9 mouse cellular contexts compared by ENCODE assay signal in the genomic region with DNA sequence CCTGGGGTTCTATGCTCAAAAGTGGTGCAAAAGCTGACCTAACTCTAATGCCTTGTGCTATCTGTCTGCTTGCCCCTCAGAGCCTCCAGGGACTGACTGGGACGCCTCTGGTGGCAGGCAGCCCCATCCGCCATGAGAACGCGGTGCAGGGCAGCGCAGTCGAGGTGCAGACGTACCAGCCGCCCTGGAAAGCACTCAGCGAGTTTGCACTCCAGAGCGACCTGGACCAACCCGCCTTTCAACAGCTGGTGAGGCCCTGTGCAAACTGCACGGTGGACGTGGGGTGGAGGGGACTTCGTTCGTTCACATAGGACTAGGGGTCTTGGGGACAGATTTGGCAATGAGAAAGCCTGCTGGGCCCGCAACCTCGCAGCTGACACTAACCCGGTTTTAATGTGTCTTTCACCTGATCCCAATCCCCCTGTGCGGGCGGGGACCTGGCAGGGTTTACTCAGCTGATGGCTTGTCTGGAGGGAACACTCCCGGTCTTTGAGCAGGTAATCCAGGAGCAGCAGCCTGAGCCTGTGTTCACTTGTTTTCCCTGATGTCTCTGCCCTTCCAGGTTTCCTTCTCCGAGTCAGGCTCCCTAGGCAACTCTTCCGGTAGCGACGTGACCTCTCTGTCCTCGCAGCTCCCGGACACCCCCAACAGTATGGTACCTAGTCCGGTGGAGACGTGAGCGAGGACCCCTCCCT. TPM values are rescaled to one million over a fixed set of nuclear protein-coding genes. Genes with fewer than 3 reads are reported as not detected.
DNase-seq lines count a peak whose midpoint lies in the region; ATAC-seq and TF ChIP-seq lines count a peak whose summit lies in the region.
"Had no signal": no experiment of that assay in that cellular context is flagged by ENCODE, and none has a peak within 500 bp of the region (broad histone marks: within the 10 kb centered on the region; RNA-seq: fewer than 3 reads in every experiment).

No protein-coding gene starts in this region.

- peaks cover 20% of the 10 kb centered on the region for H3K4me1 ChIP-seq in forebrain, embryonic 11.5 days (replicated peaks; ENCODE audit: control insufficient read depth, insufficient read depth, low read length)
- H3K4me1 ChIP-seq in forebrain, embryonic 16.5 days (replicated peaks; ENCODE audit: control insufficient read depth, insufficient read depth, low read length) = peaks cover 43% of the 10 kb centered on the region
- peaks cover 43% of the 10 kb centered on the region for H3K4me1 ChIP-seq in testis, adult 2 months (ENCODE audit: control insufficient read depth, insufficient read depth, low read length)
- H3K4me1 ChIP-seq in heart, adult 2 months (ENCODE audit: control insufficient read depth, insufficient read depth, low read length) = peaks cover 10% of the 10 kb centered on the region
- peaks cover 42% of the 10 kb centered on the region for H3K4me1 ChIP-seq in kidney, embryonic 16.5 days (ENCODE audit: insufficient read depth, low read length)

- H3K27ac ChIP-seq in forebrain, embryonic 11.5 days (ENCODE audit: low read depth, low read length) = no peak overlapping the region
- no peak overlapping the region for H3K27ac ChIP-seq in forebrain, embryonic 16.5 days (ENCODE audit: low read length)
- no peak overlapping the region for H3K27ac ChIP-seq in testis, adult 2 months (ENCODE audit: control insufficient read depth, insufficient read depth, low read depth, low read length)
- H3K27ac ChIP-seq in heart, adult 2 months = no peak overlapping the region
- H3K27ac ChIP-seq in kidney, embryonic 16.5 days (ENCODE audit: low read length) = no peak overlapping the region

- TF ChIP-seq POLR2A in testis, adult 2 months (IDR thresholded peaks at IDR 0.05; ENCODE audit: control insufficient read depth, low read depth, low read length) = no peak
- no peak for TF ChIP-seq POLR2A in heart, adult 2 months (IDR thresholded peaks at IDR 0.05; ENCODE audit: insufficient read depth, low read depth, low read length)

- DNase-seq in forebrain, embryonic 11.5 days (ENCODE audit: low spot score) = peak; percentile 67
- DNase-seq in testis, postnatal 10 days (ENCODE audit: low spot score) = no peak
- peak; percentile 55 to 70 for DNase-seq in heart, adult 2 months
- peak; percentile 75 for DNase-seq in neural tube, embryonic 10.5 days (ENCODE audit: extremely low spot score, low spot score)
- no peak for DNase-seq in layer of hippocampus, adult 18-20 months (ENCODE audit: low spot score in 2 of 2)

- no peaks in the 10 kb centered on the region for H3K36me3 ChIP-seq in forebrain, embryonic 11.5 days (ENCODE audit: control insufficient read depth, insufficient read depth, low read length)
- no peaks in the 10 kb centered on the region for H3K36me3 ChIP-seq in forebrain, embryonic 16.5 days (ENCODE audit: control insufficient read depth, insufficient read depth)
- no peaks in the 10 kb centered on the region for H3K36me3 ChIP-seq in testis, adult 2 months (ENCODE audit: control insufficient read depth, insufficient read depth, low read length)
- no peaks in the 10 kb centered on the region for H3K36me3 ChIP-seq in heart, adult 2 months (ENCODE audit: control insufficient read depth, insufficient read depth, low read length)
- no peaks in the 10 kb centered on the region for H3K36me3 ChIP-seq in kidney, embryonic 16.5 days (ENCODE audit: insufficient read depth, low read length)

- no peak for TF ChIP-seq EP300 in heart, adult 2 months (IDR thresholded peaks at IDR 0.05; ENCODE audit: insufficient read depth, low read depth, low read length)

- no peaks in the 10 kb centered on the region for H3K79me2 ChIP-seq in heart, adult 2 months (replicated peaks; ENCODE audit: control insufficient read depth, insufficient read depth, low read length)

- intact Hi-C loops in heart, adult 2 months (cut with DNase I) = loop anchor here (10.0 kb wide), 1 partner anchor 220 kb away; a partner anchor contains a TSS

- no peak overlapping the region for H3K9ac ChIP-seq in forebrain, embryonic 11.5 days (ENCODE audit: low read length)
- H3K9ac ChIP-seq in forebrain, embryonic 16.5 days (replicated peaks; ENCODE audit: low read depth, low read length) = no peak overlapping the region
- H3K9ac ChIP-seq in heart, adult 2 months (ENCODE audit: low read depth, low read length) = no peak overlapping the region
- H3K9ac ChIP-seq in kidney, embryonic 16.5 days (replicated peaks; ENCODE audit: low read length) = no peak overlapping the region

- WGBS in forebrain, embryonic 11.5 days = under 1% methylated on average over 30 of the region's 30 CpGs
- WGBS in forebrain, embryonic 16.5 days = under 1% methylated on average over 30 of the region's 30 CpGs
- 6% methylated on average over 30 of the region's 30 CpGs for WGBS in heart, adult 2 months
- WGBS in kidney, embryonic 16.5 days = under 1% methylated on average over 30 of the region's 30 CpGs

- no peak overlapping the region for H3K4me3 ChIP-seq in forebrain, embryonic 11.5 days (ENCODE audit: low read depth, low read length)
- no peak overlapping the region for H3K4me3 ChIP-seq in forebrain, embryonic 16.5 days (replicated peaks; ENCODE audit: low read length)
- H3K4me3 ChIP-seq in testis, adult 2 months (ENCODE audit: control insufficient read depth, low read depth, low read length) = peak overlapping the region; percentile 94
- no peak overlapping the region for H3K4me3 ChIP-seq in heart, adult 2 months
- H3K4me3 ChIP-seq in kidney, embryonic 16.5 days (ENCODE audit: low read length) = peak overlapping the region; percentile 42

- no peak for TF ChIP-seq CTCF in testis, adult 2 months (IDR thresholded peaks at IDR 0.05; ENCODE audit: control insufficient read depth, insufficient read depth, insufficient replicate concordance, low read depth, low read length)
- TF ChIP-seq CTCF in heart, adult 2 months (IDR thresholded peaks at IDR 0.05) = no peak

- H3K9me3 ChIP-seq in forebrain, embryonic 11.5 days (ENCODE audit: control insufficient read depth, low read length) = no peaks in the 10 kb centered on the region
- H3K9me3 ChIP-seq in forebrain, embryonic 16.5 days (ENCODE audit: control insufficient read depth, low read length) = no peaks in the 10 kb centered on the region
- H3K9me3 ChIP-seq in kidney, embryonic 16.5 days (ENCODE audit: low read length) = no peaks in the 10 kb centered on the region

- ATAC-seq in forebrain, embryonic 11.5 days (replicated peaks; ENCODE audit: low FRiP score) = no peak
- ATAC-seq in forebrain, embryonic 16.5 days = no peak
- no peak for ATAC-seq in kidney, embryonic 16.5 days (ENCODE audit: low FRiP score, low TSS enrichment)

- H3K4me2 ChIP-seq in forebrain, embryonic 11.5 days (ENCODE audit: low read depth, low read length, severe bottlenecking) = peak overlapping the region; percentile 2; the same call in 1 of the 2 replicates
- no peak overlapping the region for H3K4me2 ChIP-seq in forebrain, embryonic 16.5 days (ENCODE audit: low read length)
- H3K4me2 ChIP-seq in kidney, embryonic 16.5 days (replicated peaks; ENCODE audit: low read depth, low read length) = peak overlapping the region; percentile 26

- peaks cover 92% of the 10 kb centered on the region for H3K27me3 ChIP-seq in forebrain, embryonic 11.5 days (ENCODE audit: control insufficient read depth, insufficient read depth, low read length)
- H3K27me3 ChIP-seq in forebrain, embryonic 16.5 days (replicated peaks; ENCODE audit: control insufficient read depth, insufficient read depth, low read length) = peaks cover 63% of the 10 kb centered on the region
- peaks cover 9% of the 10 kb centered on the region for H3K27me3 ChIP-seq in testis, adult 2 months (ENCODE audit: control insufficient read depth, insufficient read depth, low read length)
- H3K27me3 ChIP-seq in heart, adult 2 months (ENCODE audit: control insufficient read depth, insufficient read depth, low read length) = peaks cover 50% of the 10 kb centered on the region
- peaks cover 96% of the 10 kb centered on the region for H3K27me3 ChIP-seq in kidney, embryonic 16.5 days (ENCODE audit: insufficient read depth, low read length)
- H3K27me3 ChIP-seq: CH12.LX had no signal

RNA-seq across cellular contexts. Expression of a gene that starts 6.5 kb away (rescaled TPM):
- polyA plus RNA-seq in forebrain, embryonic 11.5 days (2014; fragmentation: Nextera tagmentation; extraction: Ambion mirVana) = 0.77 and 0.96 TPM in 2 replicates
- polyA plus RNA-seq in forebrain, embryonic 16.5 days (2015; fragmentation: Nextera tagmentation; extraction: Ambion mirVana) = 0.18 and 0.37 TPM in 2 replicates
- polyA plus RNA-seq in testis, adult 2 months (2012; rRNA removed) = 0.30 and 0.43 TPM in 2 replicates
- total RNA-seq in heart, adult 2 months (2021) = not detected
- polyA plus RNA-seq in heart, adult 2 months (2012; rRNA removed) = 0.06 TPM in 1 of 2 replicates, not detected in the other
- polyA plus RNA-seq in kidney, embryonic 16.5 days (2015; fragmentation: Nextera tagmentation; extraction: Ambion mirVana) = not detected in 2 replicates
- total RNA-seq in layer of hippocampus, adult 18-20 months (2021) = not detected

RNA-seq across cellular contexts. Expression of a gene that starts 33.0 kb away (rescaled TPM):
- polyA plus RNA-seq in forebrain, embryonic 11.5 days (2014; fragmentation: Nextera tagmentation; extraction: Ambion mirVana) = 147 and 151 TPM in 2 replicates
- 87.3 and 93.0 TPM in 2 replicates for polyA plus RNA-seq in forebrain, embryonic 16.5 days (2015; fragmentation: Nextera tagmentation; extraction: Ambion mirVana)
- 13.7 and 16.7 TPM in 2 replicates for polyA plus RNA-seq in testis, adult 2 months (2012; rRNA removed)
- 1,000 to 10,000 TPM in 1 of 2 experiments, 100 to 1,000 TPM in 1; 871 to 1,031 TPM for total RNA-seq in heart, adult 2 months (2021)
- 289 and 479 TPM in 2 replicates for polyA plus RNA-seq in heart, adult 2 months (2012; rRNA removed)
- polyA plus RNA-seq in kidney, embryonic 16.5 days (2015; fragmentation: Nextera tagmentation; extraction: Ambion mirVana) = 226 and 242 TPM in 2 replicates
- total RNA-seq in layer of hippocampus, adult 18-20 months (2021) = 10 to 100 TPM; 41.8 to 43.7 TPM

Comparison
In these comparisons a context has a peak if more than half of its experiments do, and no peak if none do; other contexts are left out.
1. DNase-seq: peak in forebrain, embryonic 11.5 days (single experiment), heart, adult 2 months (2 of 2) and neural tube, embryonic 10.5 days (single experiment); none in testis, postnatal 10 days (single experiment) and layer of hippocampus, adult 18-20 months (0 of 2).
2. H3K4me3 ChIP-seq: peak in testis, adult 2 months (single experiment) and kidney, embryonic 16.5 days (single experiment); none in forebrain, embryonic 11.5 days (single experiment), forebrain, embryonic 16.5 days (single experiment) and heart, adult 2 months (single experiment).